In genomic region chr4:152318517-152319234, GRCm38 (mm10) we compare ENCODE assay signal across 9 mouse cellular contexts. TPM values are rescaled to one million over a fixed set of nuclear protein-coding genes. Genes with fewer than 3 reads are reported as not detected.
DNase-seq lines count a peak whose midpoint lies in the region; ATAC-seq lines count a peak whose summit lies in the region.
"Had no signal": no experiment of that assay in that cellular context is flagged by ENCODE, and none has a peak within 500 bp of the region (broad histone marks: within the 10 kb centered on the region; RNA-seq: fewer than 3 reads in every experiment).

Gene Rnf207, minus strand, starts transcription at chr4:152318993.

- ATAC-seq in frontal cortex, adult (ENCODE audit: low TSS enrichment) = peak; percentile 77
- no peak for ATAC-seq in embryonic facial prominence, embryonic 15.5 days (ENCODE audit: insufficient number of reproducible peaks, low FRiP score, low TSS enrichment, low read depth)
- ATAC-seq: Patski had no signal

- peak within 1 kb of the TSS; percentile 18; the same call in 1 of the 2 replicates for H3K4me3 ChIP-seq in embryonic facial prominence, embryonic 15.5 days (replicated peaks)

- intact Hi-C loops in heart, postnatal 14 days (cut with DNase I) = no loop called here

- no peaks in the 10 kb centered on the region for H3K36me3 ChIP-seq in embryonic facial prominence, embryonic 15.5 days

- peaks cover 54% of the 10 kb centered on the region for H3K27me3 ChIP-seq in embryonic facial prominence, embryonic 15.5 days
- H3K27me3 ChIP-seq: Patski had no signal

- peaks cover 22% of the 10 kb centered on the region for H3K4me1 ChIP-seq in embryonic facial prominence, embryonic 15.5 days

- peak within 1 kb of the TSS; percentile 40 for H3K4me2 ChIP-seq in embryonic facial prominence, embryonic 15.5 days (replicated peaks)

- no peak within 1 kb of the TSS for H3K27ac ChIP-seq in embryonic facial prominence, embryonic 15.5 days (replicated peaks)

- H3K9ac ChIP-seq in embryonic facial prominence, embryonic 15.5 days = no peak within 1 kb of the TSS

- WGBS in embryonic facial prominence, embryonic 15.5 days = 2% methylated on average over 26 of the region's 26 CpGs

- H3K9me3 ChIP-seq in embryonic facial prominence, embryonic 15.5 days (replicated peaks) = no peaks in the 10 kb centered on the region

- DNase-seq in frontal cortex, postnatal 14 days (ENCODE audit: low spot score in 2 of 2) = no peak
- DNase-seq in adipocyte (ENCODE audit: low spot score) = peak; percentile 38
- peak; percentile 67 to 73 for DNase-seq in heart, postnatal 14 days
- DNase-seq in kidney, postnatal 25 days = peak; percentile 68 to 73
- DNase-seq in lung, postnatal 25 days (ENCODE audit: low spot score) = peak; percentile 46
- DNase-seq in right cerebral cortex, postnatal 25 days = peak; percentile 46

RNA-seq across cellular contexts. Expression of gene Rnf207, which starts in this region (rescaled TPM):
- polyA plus RNA-seq in embryonic facial prominence, embryonic 15.5 days (2015; fragmentation: Nextera tagmentation; extraction: Ambion mirVana) = 0.23 and 0.72 TPM in 2 replicates
- total RNA-seq in heart, postnatal 14 days (2021) = 10 to 100 TPM; 84.5 to 95.8 TPM

Comparison
In these comparisons a context has a peak if more than half of its experiments do, and no peak if none do; other contexts are left out.
1. DNase-seq: peak in adipocyte (single experiment), heart, postnatal 14 days (2 of 2), kidney, postnatal 25 days (2 of 2), lung, postnatal 25 days (single experiment) and right cerebral cortex, postnatal 25 days (single experiment); none in frontal cortex, postnatal 14 days (0 of 2).